Mouse (Mus musculus): ENCODE results near the gene 9930021J03Rik. TPM values are rescaled to one million over a fixed set of nuclear protein-coding genes. Genes with fewer than 3 reads are reported as not detected.

The 9930021J03Rik gene
- polyA plus RNA-seq, 1 experiment: 19.1 TPM

DNA sequence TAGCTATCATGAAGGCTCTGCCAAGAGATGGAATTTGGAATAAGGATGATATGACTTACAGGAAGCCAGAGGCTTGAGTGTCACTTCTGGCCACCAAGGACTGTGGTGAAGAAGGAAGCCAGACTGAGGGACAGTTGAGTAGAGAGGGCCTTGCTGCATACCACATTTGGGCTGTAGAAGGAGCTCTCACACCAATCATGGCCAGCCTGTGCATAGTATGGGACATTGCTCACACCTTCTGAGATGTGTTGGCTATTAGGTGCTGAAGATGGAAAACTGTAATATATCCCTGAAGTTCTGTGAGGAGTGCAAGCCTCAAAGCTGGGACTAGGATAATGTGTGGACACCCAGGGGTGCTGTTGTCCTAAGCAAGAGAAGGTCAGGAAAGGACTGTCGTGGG, 20.9 kb upstream of the 9930021J03Rik start:
- H3K4me1 ChIP-seq (ENCODE audit: control insufficient read depth, insufficient read depth, low read length): peaks cover 4% of the 10 kb centered on the region
- H3K36me3 ChIP-seq (ENCODE audit: control insufficient read depth, insufficient read depth, low read length): no peaks in the 10 kb centered on the region
- H3K27me3 ChIP-seq (ENCODE audit: control insufficient read depth, insufficient read depth, low read length): no peaks in the 10 kb centered on the region
- H3K27ac ChIP-seq (ENCODE audit: control insufficient read depth, insufficient read depth, low read depth, low read length): no peak overlapping the region
- H3K4me3 ChIP-seq (ENCODE audit: control insufficient read depth, low read depth, low read length): no peak overlapping the region
- TF ChIP-seq CTCF (IDR thresholded peaks at IDR 0.05; ENCODE audit: control insufficient read depth, insufficient read depth, insufficient replicate concordance, low read depth, low read length) (peak; percentile 25; the same call in 1 of the 2 replicates), POLR2A (IDR thresholded peaks at IDR 0.05; ENCODE audit: control insufficient read depth, low read depth, low read length) (no peak)

GRCm38 (mm10) chr19:29825003-29825402, 19.2 kb upstream of the 9930021J03Rik start:
- no peaks in the 10 kb centered on the region for H3K27me3 ChIP-seq (ENCODE audit: control insufficient read depth, insufficient read depth, low read length)
- TF ChIP-seq CTCF (IDR thresholded peaks at IDR 0.05; ENCODE audit: control insufficient read depth, insufficient read depth, insufficient replicate concordance, low read depth, low read length): no peak
- TF ChIP-seq POLR2A (IDR thresholded peaks at IDR 0.05; ENCODE audit: control insufficient read depth, low read depth, low read length): no peak
- H3K36me3 ChIP-seq (ENCODE audit: control insufficient read depth, insufficient read depth, low read length): no peaks in the 10 kb centered on the region
- H3K27ac ChIP-seq (ENCODE audit: control insufficient read depth, insufficient read depth, low read depth, low read length): no peak overlapping the region
- peaks cover 4% of the 10 kb centered on the region for H3K4me1 ChIP-seq (ENCODE audit: control insufficient read depth, insufficient read depth, low read length)
- no peak overlapping the region for H3K4me3 ChIP-seq (ENCODE audit: control insufficient read depth, low read depth, low read length)

- Histone ChIP-seq H3K36me3 (ENCODE audit: control insufficient read depth, insufficient read depth, low read length) (no peaks in the 10 kb centered on the region), H3K27me3 (ENCODE audit: control insufficient read depth, insufficient read depth, low read length) (no peaks in the 10 kb centered on the region), H3K4me1 (ENCODE audit: control insufficient read depth, insufficient read depth, low read length) (peaks cover 4% of the 10 kb centered on the region), H3K27ac (ENCODE audit: control insufficient read depth, insufficient read depth, low read depth, low read length) (no peak overlapping the region), H3K4me3 (ENCODE audit: control insufficient read depth, low read depth, low read length) (no peak overlapping the region)
- no peak for TF ChIP-seq POLR2A (IDR thresholded peaks at IDR 0.05; ENCODE audit: control insufficient read depth, low read depth, low read length)
- peak; percentile 45; the same call in 1 of the 2 replicates for TF ChIP-seq CTCF (IDR thresholded peaks at IDR 0.05; ENCODE audit: control insufficient read depth, insufficient read depth, insufficient replicate concordance, low read depth, low read length)
Observed at GRCm38 (mm10) chr19:29824034-29824700, 18.4 kb upstream of the 9930021J03Rik start.

GRCm38 (mm10) chr19:29823456-29824010, 17.7 kb upstream of the 9930021J03Rik start:
- Histone ChIP-seq H3K27ac (ENCODE audit: control insufficient read depth, insufficient read depth, low read depth, low read length) (no peak overlapping the region), H3K36me3 (ENCODE audit: control insufficient read depth, insufficient read depth, low read length) (no peaks in the 10 kb centered on the region), H3K27me3 (ENCODE audit: control insufficient read depth, insufficient read depth, low read length) (no peaks in the 10 kb centered on the region), H3K4me3 (ENCODE audit: control insufficient read depth, low read depth, low read length) (no peak overlapping the region), H3K4me1 (ENCODE audit: control insufficient read depth, insufficient read depth, low read length) (peaks cover 4% of the 10 kb centered on the region)
- no peak for TF ChIP-seq POLR2A (IDR thresholded peaks at IDR 0.05; ENCODE audit: control insufficient read depth, low read depth, low read length)
- TF ChIP-seq CTCF (IDR thresholded peaks at IDR 0.05; ENCODE audit: control insufficient read depth, insufficient read depth, insufficient replicate concordance, low read depth, low read length): no peak

GRCm38 (mm10) chr19:29820966-29821365, 15.2 kb upstream of the 9930021J03Rik start:
- Histone ChIP-seq H3K4me1 (ENCODE audit: control insufficient read depth, insufficient read depth, low read length) (peaks cover 4% of the 10 kb centered on the region), H3K27ac (ENCODE audit: control insufficient read depth, insufficient read depth, low read depth, low read length) (no peak overlapping the region), H3K27me3 (ENCODE audit: control insufficient read depth, insufficient read depth, low read length) (no peaks in the 10 kb centered on the region), H3K36me3 (ENCODE audit: control insufficient read depth, insufficient read depth, low read length) (no peaks in the 10 kb centered on the region), H3K4me3 (ENCODE audit: control insufficient read depth, low read depth, low read length) (no peak overlapping the region)
- TF ChIP-seq POLR2A (IDR thresholded peaks at IDR 0.05; ENCODE audit: control insufficient read depth, low read depth, low read length): no peak
- TF ChIP-seq CTCF (IDR thresholded peaks at IDR 0.05; ENCODE audit: control insufficient read depth, insufficient read depth, insufficient replicate concordance, low read depth, low read length): no peak

DNA sequence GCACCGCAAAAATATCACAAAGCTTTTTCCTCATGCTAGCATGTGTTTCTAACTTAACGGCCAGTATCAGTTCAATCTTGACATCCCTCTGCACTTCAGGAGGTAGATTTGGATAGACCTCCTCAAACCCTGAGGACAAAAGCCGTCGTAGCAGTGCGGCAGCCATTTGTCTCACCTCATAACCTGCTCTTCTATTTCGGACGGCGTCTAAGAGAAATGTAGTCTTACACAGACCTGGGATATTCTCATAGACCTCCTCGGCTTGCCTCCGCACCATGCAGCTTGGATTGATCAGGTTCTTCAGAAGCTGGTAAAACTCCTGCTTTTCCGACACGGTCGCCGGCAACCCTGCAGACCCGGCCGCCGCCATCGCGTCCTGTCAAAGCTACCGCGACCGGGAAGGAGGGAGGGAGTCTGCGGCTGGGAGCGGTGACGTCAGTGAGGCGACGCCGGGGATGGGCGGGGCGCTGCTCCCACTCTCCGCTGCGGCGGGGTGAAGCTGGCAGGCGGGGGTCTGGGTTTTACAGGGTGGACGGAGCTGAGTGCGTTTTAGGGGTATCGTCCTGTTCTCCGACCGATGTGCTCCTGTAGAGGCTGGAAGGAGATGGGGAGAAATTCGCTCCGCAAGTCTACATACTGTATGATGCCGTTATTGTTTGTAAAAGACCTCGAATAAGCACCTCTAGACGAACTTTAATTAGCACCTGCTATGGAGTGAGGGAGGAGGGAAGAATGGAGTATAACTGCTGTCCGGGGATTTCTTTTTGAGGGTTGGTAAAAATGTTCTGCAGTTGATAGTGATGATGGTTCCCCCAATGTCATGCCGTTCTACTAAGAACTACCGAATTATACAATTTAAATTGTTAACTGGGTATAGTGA, 7.0 kb upstream of the 9930021J03Rik start, which contains the start of gene Ranbp6:
TSS of gene Ranbp6 (minus strand) at position 394 of the 880 bp plus-strand sequence.
- Histone ChIP-seq H3K4me3 (ENCODE audit: control insufficient read depth, low read depth, low read length) (peak within 1 kb of the TSS; percentile 88), H3K36me3 (ENCODE audit: control insufficient read depth, insufficient read depth, low read length) (no peaks in the 10 kb centered on the region), H3K4me1 (ENCODE audit: control insufficient read depth, insufficient read depth, low read length) (no peaks in the 10 kb centered on the region), H3K27me3 (ENCODE audit: control insufficient read depth, insufficient read depth, low read length) (no peaks in the 10 kb centered on the region), H3K27ac (ENCODE audit: control insufficient read depth, insufficient read depth, low read depth, low read length) (peak within 1 kb of the TSS; percentile 46; the same call in 1 of the 2 replicates)
- TF ChIP-seq CTCF (IDR thresholded peaks at IDR 0.05; ENCODE audit: control insufficient read depth, insufficient read depth, insufficient replicate concordance, low read depth, low read length) (no peak), POLR2A (IDR thresholded peaks at IDR 0.05; ENCODE audit: control insufficient read depth, low read depth, low read length) (peak; percentile 87)

DNA sequence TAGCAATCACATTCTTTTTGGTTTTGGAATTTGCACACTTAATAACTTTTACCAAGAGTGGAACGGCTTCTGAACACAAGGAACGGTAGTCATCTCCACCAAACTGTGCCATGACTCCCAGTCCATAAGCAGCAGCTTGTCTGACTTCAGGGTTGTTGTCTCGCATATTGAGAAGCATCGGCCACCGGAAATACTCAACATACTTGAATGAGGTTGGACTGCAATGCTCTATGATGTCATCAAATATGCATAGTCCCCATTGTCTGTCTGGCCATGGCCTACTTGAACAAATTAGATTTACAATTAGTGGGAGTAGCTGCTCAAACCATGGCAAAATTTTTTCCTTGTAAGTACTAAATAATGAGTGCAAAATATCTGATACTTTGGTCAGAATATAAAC, 4.2 kb upstream of the 9930021J03Rik start:
- Histone ChIP-seq H3K27ac (ENCODE audit: control insufficient read depth, insufficient read depth, low read depth, low read length) (no peak overlapping the region), H3K36me3 (ENCODE audit: control insufficient read depth, insufficient read depth, low read length) (no peaks in the 10 kb centered on the region), H3K27me3 (ENCODE audit: control insufficient read depth, insufficient read depth, low read length) (no peaks in the 10 kb centered on the region), H3K4me3 (ENCODE audit: control insufficient read depth, low read depth, low read length) (no peak overlapping the region), H3K4me1 (ENCODE audit: control insufficient read depth, insufficient read depth, low read length) (no peaks in the 10 kb centered on the region)
- TF ChIP-seq CTCF (IDR thresholded peaks at IDR 0.05; ENCODE audit: control insufficient read depth, insufficient read depth, insufficient replicate concordance, low read depth, low read length) (no peak), POLR2A (IDR thresholded peaks at IDR 0.05; ENCODE audit: control insufficient read depth, low read depth, low read length) (no peak)
